Comparison of ENCODE assay signal across 1 mouse cellular context in the genomic region with DNA sequence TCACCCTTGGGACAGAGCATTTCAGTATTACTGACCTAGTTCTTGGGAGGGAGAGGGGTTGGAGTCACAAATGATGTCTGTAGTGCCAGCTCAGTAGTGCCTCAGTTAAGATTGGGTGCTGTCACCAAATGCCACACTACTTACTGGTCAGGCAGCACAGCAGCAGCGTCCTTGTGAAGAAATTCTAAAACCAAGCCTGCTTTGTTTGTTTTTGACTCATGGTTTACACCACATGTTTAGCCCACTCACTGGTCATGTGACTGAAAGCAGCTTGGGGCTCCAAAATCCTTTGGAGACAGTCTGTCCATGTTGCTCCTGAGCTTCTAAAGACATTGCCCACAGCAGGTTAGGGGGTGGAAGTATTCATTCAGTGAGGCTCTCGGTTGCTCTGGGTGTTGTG.
TF ChIP-seq lines count a peak whose summit lies in the region.

No protein-coding gene starts in this region.

TF ChIP-seq in MEL, 35 proteins besides CTCF, POLR2A, EP300 and RAD21:
- TF ChIP-seq USF1 (IDR thresholded peaks at IDR 0.05; ENCODE audit: low read depth, low read length) (0 out of 2 replicates have a peak, but pooled peaks have one; percentile 27), MAFK (IDR thresholded peaks at IDR 0.05; ENCODE audit: borderline replicate concordance, low read depth, low read length) (no peak), ELF1 (IDR thresholded peaks at IDR 0.05; ENCODE audit: low read depth, low read length) (no peak)
